Mouse (Mus musculus) neural tube, embryonic 11.5 days (tissue): ENCODE data around the gene Skiv2l. TPM values are rescaled to one million over a fixed set of nuclear protein-coding genes. Genes with fewer than 3 reads are reported as not detected.
"Not testable (repeated sequence)": the region's sequence is repeated elsewhere in the genome, so short reads cannot be mapped to it uniquely, and the experiment has no call there.

Experiments
- ATAC-seq: fragments of 200-750 bp; cut with Nextera tagmentation; 2 replicates; pipeline ENCODE4 v1.8.0; 2017; ENCODE audit warnings: moderate number of reproducible peaks, mild to moderate bottlenecking, moderate TSS enrichment, moderate library complexity; ENCODE audit not compliant: insufficient read depth, low FRiP score, low TSS enrichment
- DNase-seq: peaks from one replicate; pipeline ENCODE4 v3.0.0-alpha.2; 2015; ENCODE audit warnings: low spot score
- H3K27ac ChIP-seq: fragments of 300-500 bp; sonication (generic); 2 replicates; pipeline ENCODE4 v1.5.1; 2014; ENCODE audit warnings: low read depth, mild to moderate bottlenecking, low read length
- H3K27me3 ChIP-seq: fragments of 300-500 bp; sonication (generic); 2 replicates; pipeline ENCODE4 v1.6.1; 2014; ENCODE audit warnings: mild to moderate bottlenecking, low read length, mixed read lengths; ENCODE audit not compliant: control insufficient read depth, insufficient read depth
- H3K36me3 ChIP-seq: fragments of 300-500 bp; sonication (generic); 2 replicates; pipeline ENCODE4 v1.6.1; 2014; ENCODE audit warnings: mild to moderate bottlenecking, low read length, moderate library complexity, mixed read lengths; ENCODE audit not compliant: control insufficient read depth, insufficient read depth
- H3K4me1 ChIP-seq: fragments of 300-500 bp; sonication (generic); 2 replicates; pipeline ENCODE4 v1.6.1; 2014; ENCODE audit warnings: low read length, mixed read lengths; ENCODE audit not compliant: control insufficient read depth, insufficient read depth
- H3K4me2 ChIP-seq: fragments of 300-500 bp; sonication (generic); 2 replicates; pipeline ENCODE4 v1.6.1; 2014; ENCODE audit warnings: low read depth, mild to moderate bottlenecking, moderate library complexity
- H3K4me3 ChIP-seq: fragments of 300-500 bp; sonication (generic); 2 replicates; pipeline ENCODE4 v1.5.1; 2014; ENCODE audit warnings: low read depth, low read length
- H3K9ac ChIP-seq: fragments of 300-500 bp; sonication (generic); 2 replicates; pipeline ENCODE4 v1.6.1; 2014; ENCODE audit warnings: mild to moderate bottlenecking, low read length
- H3K9me3 ChIP-seq: fragments of 300-500 bp; sonication (generic); 2 replicates; pipeline ENCODE4 v1.6.1; 2016; ENCODE audit warnings: low read length; ENCODE audit not compliant: control insufficient read depth
- WGBS: fragments of 180-500 bp; shearing (Covaris S2); extraction: QIAGEN DNeasy Blood & Tissue Kit; methylation state at CpG from one replicate; pipeline ENCODE4 v1.1.7; 2014; 5-methylcytosine and 5-hydroxymethylcytosine counted together
- polyA plus RNA-seq: library from polyadenylated mRNA; unstranded; fragments of >200 nt; fragmentation: Nextera tagmentation; extraction: Ambion mirVana; gene quantifications from 2 replicates; pipeline ENCODE4 v1.2.1, GENCODE M21; 2014

Skiv2l gene
- polyA plus RNA-seq, 1 experiment from 2014 or later: 55.7 TPM

DNA sequence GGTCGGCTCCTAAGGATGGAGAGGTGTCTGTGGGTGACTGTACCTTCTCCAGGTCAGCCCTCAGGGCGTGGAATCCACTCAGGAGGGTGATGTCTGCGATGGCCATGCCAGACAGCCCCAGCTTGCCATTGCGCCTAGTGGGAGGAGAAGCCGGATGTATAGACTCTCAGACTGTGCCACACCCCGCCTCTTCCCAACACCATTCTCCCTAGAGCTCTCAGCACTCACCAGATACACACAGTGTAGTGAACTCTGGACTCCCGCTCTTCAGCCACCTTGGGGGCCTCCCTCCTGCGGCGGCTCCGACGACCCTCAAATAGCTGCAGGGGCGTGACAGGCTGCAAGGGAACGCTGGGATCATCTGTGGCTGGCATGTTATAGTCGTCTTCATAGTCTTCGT, 38.7 kb downstream of the Skiv2l start:
- H3K27me3 ChIP-seq: no peaks in the 10 kb centered on the region
- no peak overlapping the region for H3K27ac ChIP-seq
- H3K36me3 ChIP-seq: no peaks in the 10 kb centered on the region
- no peak overlapping the region for H3K4me3 ChIP-seq
- H3K9me3 ChIP-seq: no peaks in the 10 kb centered on the region
- no peak overlapping the region for H3K9ac ChIP-seq
- no peaks in the 10 kb centered on the region for H3K4me1 ChIP-seq
- no peak overlapping the region for H3K4me2 ChIP-seq
- 72% methylated on average over 15 of the region's 15 CpGs for WGBS
- ATAC-seq (no peak), DNase-seq (no peak)

DNA sequence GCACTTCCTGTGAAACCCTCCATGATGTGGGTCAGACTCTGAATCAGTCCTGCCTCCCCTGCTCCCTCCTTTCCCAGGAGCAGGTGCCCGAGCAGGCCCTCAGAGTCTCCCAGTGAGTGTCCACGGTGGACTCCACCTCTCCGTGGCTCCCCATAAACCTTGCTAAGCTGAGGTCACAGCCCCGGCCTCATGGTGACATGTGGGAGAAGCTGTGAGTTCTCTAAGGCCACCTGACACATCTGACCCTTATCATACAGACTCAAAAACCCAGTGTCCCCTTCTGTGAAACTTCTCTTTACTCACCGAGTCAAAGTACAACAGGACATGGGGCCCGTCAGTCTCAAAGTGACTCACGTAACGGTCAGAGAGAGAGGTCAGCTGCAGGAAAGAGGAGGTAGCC, 39.2 kb downstream of the Skiv2l start:
- H3K27me3 ChIP-seq, H3K9me3 ChIP-seq, H3K4me2 ChIP-seq, H3K9ac ChIP-seq, H3K4me1 ChIP-seq, H3K36me3 ChIP-seq, H3K27ac ChIP-seq, DNase-seq, ATAC-seq, H3K4me3 ChIP-seq: not testable (repeated sequence)
- WGBS: 84% methylated on average over 8 of the region's 8 CpGs

DNA sequence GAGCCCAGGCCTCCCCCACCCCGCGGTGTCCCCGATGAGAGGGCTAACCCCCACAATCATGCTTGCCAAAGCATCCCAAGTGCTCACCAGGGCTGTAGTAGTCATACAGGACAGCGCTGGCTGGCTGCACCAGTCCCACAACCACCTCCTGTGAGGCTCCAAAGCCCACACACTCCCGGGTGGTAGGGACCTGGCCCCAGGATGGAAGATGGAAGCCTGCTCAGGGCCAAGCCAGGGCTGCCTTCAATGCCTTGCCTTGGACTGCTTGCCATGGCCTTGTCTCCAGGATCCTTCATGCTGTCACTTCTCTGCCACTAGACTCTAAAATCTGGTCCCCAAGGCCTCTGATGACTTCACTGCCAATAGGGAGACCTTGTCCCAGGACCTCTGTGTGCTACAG, 39.6 kb downstream of the Skiv2l start:
- not testable (repeated sequence) for H3K9ac ChIP-seq, H3K4me2 ChIP-seq, H3K36me3 ChIP-seq, H3K4me1 ChIP-seq, ATAC-seq, DNase-seq, H3K27ac ChIP-seq, H3K27me3 ChIP-seq, H3K9me3 ChIP-seq, H3K4me3 ChIP-seq
- 86% methylated on average over 5 of the region's 5 CpGs for WGBS

DNA sequence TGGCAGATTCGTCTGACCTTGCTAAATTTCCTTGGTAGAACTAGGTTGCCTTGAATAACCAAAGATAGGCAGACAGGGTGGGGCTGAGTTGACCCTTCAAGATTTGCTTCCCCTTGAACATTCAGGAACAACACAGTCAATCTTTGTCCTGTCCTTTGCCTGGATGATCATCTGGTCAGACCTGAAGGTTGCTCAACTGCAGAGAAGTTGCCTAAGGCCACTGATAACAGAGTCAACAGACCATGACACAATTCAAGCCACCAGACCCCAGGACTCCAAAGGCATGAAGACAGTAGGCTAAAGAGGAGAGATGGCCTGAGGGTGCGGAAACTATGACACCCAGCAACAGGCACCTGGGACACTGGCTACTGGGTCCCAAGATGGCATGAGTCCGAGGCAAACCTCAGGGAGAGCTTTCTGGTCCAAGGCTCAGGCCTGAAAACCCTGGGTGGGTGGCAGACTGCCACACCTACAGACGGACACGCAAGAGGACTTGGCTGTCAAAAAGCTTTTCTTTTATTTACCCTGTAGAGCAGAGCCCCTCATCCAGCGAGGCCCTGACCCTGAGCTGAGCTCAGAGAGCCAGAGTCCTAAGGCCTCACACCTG, 41.3 kb downstream of the Skiv2l start:
- Histone ChIP-seq H3K27me3 (no peaks in the 10 kb centered on the region), H3K9ac (no peak overlapping the region), H3K4me2 (no peak overlapping the region), H3K9me3 (no peaks in the 10 kb centered on the region), H3K4me1 (no peaks in the 10 kb centered on the region), H3K4me3 (no peak overlapping the region), H3K36me3 (no peaks in the 10 kb centered on the region), H3K27ac (no peak overlapping the region)
- ATAC-seq (no peak), DNase-seq (no peak)
- 88% methylated on average over 6 of the region's 6 CpGs for WGBS

DNA sequence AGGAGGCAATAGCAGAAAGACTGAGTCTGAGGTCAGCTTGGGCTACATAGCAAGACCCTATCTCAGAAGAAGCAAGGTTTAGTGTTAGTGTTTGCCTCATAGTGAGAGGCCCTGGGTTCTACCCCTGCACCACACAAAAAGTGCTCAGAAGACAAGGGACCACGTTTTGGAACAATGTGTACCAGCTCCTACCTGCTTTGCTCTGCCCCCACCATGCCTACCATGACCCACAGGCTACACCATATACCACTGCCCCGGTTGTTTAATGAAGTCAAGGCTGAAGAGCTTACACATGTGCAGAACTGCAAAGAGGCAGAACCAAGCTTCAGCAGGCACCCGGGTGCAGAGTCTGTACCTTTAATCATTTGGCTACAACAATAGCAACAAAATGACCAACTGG, 42.8 kb downstream of the Skiv2l start:
- Histone ChIP-seq H3K9ac (no peak overlapping the region), H3K27ac (no peak overlapping the region), H3K4me2 (no peak overlapping the region), H3K36me3 (no peaks in the 10 kb centered on the region), H3K4me3 (no peak overlapping the region), H3K27me3 (no peaks in the 10 kb centered on the region), H3K9me3 (no peaks in the 10 kb centered on the region), H3K4me1 (no peaks in the 10 kb centered on the region)
- no peak for ATAC-seq
- WGBS: 65% methylated on average over 3 of the region's 3 CpGs
- DNase-seq: no peak

DNA sequence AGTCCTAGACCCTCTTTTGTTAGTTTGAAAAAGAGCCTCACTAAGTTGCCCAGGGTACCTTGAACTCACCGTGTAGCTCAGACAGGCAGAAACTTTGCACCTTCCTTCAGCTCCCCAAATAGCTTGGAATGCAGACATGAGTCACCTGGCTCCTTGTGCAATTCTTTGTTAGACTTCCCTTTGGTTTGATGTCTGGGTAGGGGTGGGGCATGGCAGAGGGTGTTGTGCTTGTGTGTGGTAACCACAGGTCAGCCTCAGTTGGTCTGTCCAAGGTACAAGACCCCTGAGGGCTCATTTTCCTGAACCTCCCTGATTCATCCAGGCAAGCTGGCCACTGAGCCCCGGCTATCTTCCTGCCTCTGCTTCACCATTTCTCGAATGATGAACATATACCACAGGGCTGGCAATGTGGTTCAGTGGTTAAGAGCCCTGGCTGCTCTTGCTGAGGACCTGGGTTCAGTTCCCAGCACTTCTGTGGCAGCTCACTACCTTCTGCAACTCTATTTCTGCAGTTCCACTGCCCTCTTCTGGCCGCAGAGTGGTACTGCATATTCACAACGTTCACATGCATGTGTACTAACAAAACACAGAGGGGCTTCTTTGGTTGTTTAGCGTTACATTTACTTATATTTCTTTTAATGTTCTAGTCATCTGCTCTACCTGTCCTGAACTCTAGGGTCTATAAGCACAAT, 45.0 kb downstream of the Skiv2l start:
- H3K4me1 ChIP-seq: no peaks in the 10 kb centered on the region
- WGBS: 69% methylated on average over 6 of the region's 6 CpGs
- DNase-seq (no peak), ATAC-seq (no peak)
- H3K9ac ChIP-seq: no peak overlapping the region
- H3K9me3 ChIP-seq: no peaks in the 10 kb centered on the region
- no peaks in the 10 kb centered on the region for H3K36me3 ChIP-seq
- no peaks in the 10 kb centered on the region for H3K27me3 ChIP-seq
- H3K4me2 ChIP-seq: no peak overlapping the region
- H3K27ac ChIP-seq: no peak overlapping the region
- no peak overlapping the region for H3K4me3 ChIP-seq

DNA sequence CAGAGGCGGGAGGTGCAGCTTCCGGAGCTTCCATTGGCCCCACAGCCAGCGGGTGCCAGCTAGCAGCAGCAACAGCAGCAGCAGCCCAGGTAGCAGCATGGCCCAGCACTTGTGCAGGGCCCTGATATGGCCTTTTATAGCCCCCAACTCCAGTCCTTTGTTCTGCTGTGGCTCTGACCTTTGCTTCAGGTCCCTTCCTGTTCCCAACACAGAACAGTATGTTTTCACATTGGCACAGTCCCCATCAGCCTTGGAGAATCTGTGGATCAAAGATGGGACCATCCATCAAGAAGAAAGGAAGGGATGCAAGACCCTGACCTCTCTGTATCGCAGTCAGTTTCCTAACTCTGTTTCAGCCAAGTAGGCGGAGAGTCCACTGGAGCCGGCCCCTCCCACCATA, 45.7 kb downstream of the Skiv2l start, which contains the start of gene Cyp21a1:
Gene Cyp21a1 (minus strand): TSS at position 261 of the 400 bp plus-strand sequence.
- not testable (repeated sequence) for H3K4me1 ChIP-seq, H3K9ac ChIP-seq, H3K9me3 ChIP-seq, H3K27me3 ChIP-seq, H3K4me3 ChIP-seq, DNase-seq, H3K4me2 ChIP-seq, H3K36me3 ChIP-seq, ATAC-seq, H3K27ac ChIP-seq
- 92% methylated on average over 4 of the region's 6 CpGs for WGBS

DNA sequence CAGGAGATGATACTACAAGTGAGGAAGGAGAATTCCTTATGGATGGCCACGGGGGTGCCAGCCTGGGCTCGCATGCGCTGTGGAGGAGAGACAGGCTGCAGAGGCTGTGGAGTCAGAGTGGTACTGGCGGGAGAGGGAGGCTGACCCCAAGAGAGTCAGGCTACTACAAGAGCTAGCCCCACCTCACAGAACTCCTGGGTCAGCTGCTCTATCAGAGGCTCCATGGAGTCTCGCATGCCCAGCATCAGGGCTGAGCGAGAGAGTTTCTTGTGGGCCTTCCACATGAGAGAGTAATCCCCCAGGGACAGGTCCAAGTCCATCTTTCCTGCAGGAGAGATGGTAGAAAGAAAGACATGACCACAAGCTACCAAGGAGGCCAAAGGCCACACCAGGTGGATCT, 46.6 kb downstream of the Skiv2l start:
- H3K27me3 ChIP-seq, DNase-seq, H3K9ac ChIP-seq, H3K4me1 ChIP-seq, H3K9me3 ChIP-seq, ATAC-seq, H3K36me3 ChIP-seq, H3K4me3 ChIP-seq, H3K27ac ChIP-seq, H3K4me2 ChIP-seq: not testable (repeated sequence)
- WGBS: 91% methylated on average over 6 of the region's 6 CpGs

DNA sequence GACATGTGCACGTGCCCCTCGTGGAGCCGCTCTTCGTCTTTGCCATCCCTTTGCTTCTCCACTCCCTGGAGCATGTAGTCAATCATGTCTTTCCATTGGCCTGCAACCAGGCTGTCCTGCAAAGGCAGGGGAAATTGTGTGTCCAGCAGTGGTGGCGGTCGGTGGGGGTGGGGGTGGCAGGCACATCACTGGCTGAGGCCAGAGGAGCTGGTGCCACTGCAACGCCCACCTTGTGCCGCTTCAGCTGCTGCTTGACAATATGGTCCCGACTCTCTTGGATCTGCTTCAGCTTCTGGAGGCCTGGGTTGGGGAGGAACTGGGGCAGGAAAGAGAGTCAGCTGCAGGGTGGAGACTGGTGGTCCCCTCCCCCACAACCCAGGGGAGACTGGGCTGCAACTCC, 47.3 kb downstream of the Skiv2l start:
- not testable (repeated sequence) for H3K27ac ChIP-seq
- WGBS: 91% methylated on average over 5 of the region's 9 CpGs

More for the DNA sequence above, 47.3 kb downstream of the Skiv2l start:
- not testable (repeated sequence) for H3K9me3 ChIP-seq, DNase-seq, H3K9ac ChIP-seq, H3K36me3 ChIP-seq, H3K4me1 ChIP-seq, H3K4me3 ChIP-seq, H3K4me2 ChIP-seq, H3K27me3 ChIP-seq, ATAC-seq
